Mouse (Mus musculus) limb, embryonic 11.5 days (tissue): ENCODE data around the gene Nek8. TPM values are rescaled to one million over a fixed set of nuclear protein-coding genes. Genes with fewer than 3 reads are reported as not detected.

Experiments
- ATAC-seq: fragments of 200-750 bp; cut with Nextera tagmentation; 2 replicates; pipeline ENCODE4 v1.8.0; 2017; ENCODE audit warnings: low read depth; ENCODE audit not compliant: insufficient number of reproducible peaks, low FRiP score, low TSS enrichment
- DNase-seq: peaks from one replicate; pipeline ENCODE4 v3.0.0-alpha.2; 2015; ENCODE audit warnings: low spot score
- H3K27ac ChIP-seq: fragments of 300-500 bp; sonication (generic); replicated peaks from 2 replicates; pipeline ENCODE4 v1.5.1; 2014; ENCODE audit warnings: low read depth, mild to moderate bottlenecking, low read length
- H3K27me3 ChIP-seq: fragments of 300-500 bp; sonication (generic); 2 replicates; pipeline ENCODE4 v1.6.1; 2014; ENCODE audit warnings: mild to moderate bottlenecking, low read length, mixed read lengths; ENCODE audit not compliant: control insufficient read depth, insufficient read depth
- H3K36me3 ChIP-seq: fragments of 300-500 bp; sonication (generic); 2 replicates; pipeline ENCODE4 v1.6.1; 2014; ENCODE audit warnings: mild to moderate bottlenecking, low read length, moderate library complexity, mixed read lengths; ENCODE audit not compliant: control insufficient read depth, insufficient read depth
- H3K4me1 ChIP-seq: fragments of 300-500 bp; sonication (generic); 2 replicates; pipeline ENCODE4 v1.6.1; 2014; ENCODE audit warnings: low read length, mixed read lengths; ENCODE audit not compliant: control insufficient read depth, insufficient read depth
- H3K4me2 ChIP-seq: fragments of 300-500 bp; sonication (generic); 2 replicates; pipeline ENCODE4 v1.6.1; 2014; ENCODE audit warnings: low read depth, mild to moderate bottlenecking, moderate library complexity; ENCODE audit not compliant: severe bottlenecking
- H3K4me3 ChIP-seq: fragments of 300-500 bp; sonication (generic); 2 replicates; pipeline ENCODE4 v1.5.1; 2014; ENCODE audit warnings: low read depth, low read length
- H3K9ac ChIP-seq: fragments of 300-500 bp; sonication (generic); 2 replicates; pipeline ENCODE4 v1.6.1; 2014; ENCODE audit warnings: mild to moderate bottlenecking, low read length
- H3K9me3 ChIP-seq: fragments of 300-500 bp; sonication (generic); 2 replicates; pipeline ENCODE4 v1.6.1; 2016; ENCODE audit warnings: low read length; ENCODE audit not compliant: control insufficient read depth
- WGBS: fragments of 180-500 bp; shearing (Covaris S2); extraction: QIAGEN DNeasy Blood & Tissue Kit; methylation state at CpG from one replicate; pipeline ENCODE4 v1.1.7; 2014; 5-methylcytosine and 5-hydroxymethylcytosine counted together
- polyA plus RNA-seq: library from polyadenylated mRNA; unstranded; fragments of >200 nt; fragmentation: Nextera tagmentation; extraction: Ambion mirVana; gene quantifications from 2 replicates; pipeline ENCODE4 v1.2.1, GENCODE M21; 2014

Nek8 gene
- polyA plus RNA-seq, 1 experiment from 2014 or later: 15.0 TPM

GRCm38 (mm10) chr11:78152299-78153231 lies 23.9 kb downstream of the Nek8 start:
- Histone ChIP-seq H3K9me3 (no peaks in the 10 kb centered on the region), H3K9ac (no peak overlapping the region), H3K4me1 (no peaks in the 10 kb centered on the region), H3K4me2 (no peak overlapping the region), H3K4me3 (no peak overlapping the region), H3K36me3 (peaks cover 24% of the 10 kb centered on the region; the same call in 1 of the 2 replicates), H3K27ac (no peak overlapping the region), H3K27me3 (no peaks in the 10 kb centered on the region)
- ATAC-seq (no peak), DNase-seq (no peak)
- 61% methylated on average over 9 of the region's 9 CpGs for WGBS

- Histone ChIP-seq H3K27ac (no peak overlapping the region), H3K4me1 (no peaks in the 10 kb centered on the region), H3K4me3 (no peak overlapping the region), H3K4me2 (no peak overlapping the region), H3K27me3 (no peaks in the 10 kb centered on the region), H3K36me3 (peaks cover 25% of the 10 kb centered on the region; the same call in 1 of the 2 replicates), H3K9me3 (no peaks in the 10 kb centered on the region), H3K9ac (no peak overlapping the region)
- ATAC-seq: no peak
- 40% methylated on average over 1 of the region's 1 CpGs for WGBS
- DNase-seq: peak; percentile 54
These were observed 25.3 kb downstream of the Nek8 start for GRCm38 (mm10) chr11:78151161-78151560.

- ATAC-seq: no peak
- no peak overlapping the region for H3K9ac ChIP-seq
- no peak overlapping the region for H3K4me3 ChIP-seq
- no peak overlapping the region for H3K27ac ChIP-seq
- DNase-seq: no peak
- 92% methylated on average over 6 of the region's 6 CpGs for WGBS
- H3K4me1 ChIP-seq: no peaks in the 10 kb centered on the region
- H3K27me3 ChIP-seq: no peaks in the 10 kb centered on the region
- H3K9me3 ChIP-seq: no peaks in the 10 kb centered on the region
- H3K4me2 ChIP-seq: no peak overlapping the region
- H3K36me3 ChIP-seq: peaks cover 15% of the 10 kb centered on the region; the same call in 1 of the 2 replicates
These were observed 29.6 kb downstream of the Nek8 start for GRCm38 (mm10) chr11:78146707-78147543.

GRCm38 (mm10) chr11:78146168-78146567 lies 30.3 kb downstream of the Nek8 start:
- no peak overlapping the region for H3K4me3 ChIP-seq
- no peaks in the 10 kb centered on the region for H3K9me3 ChIP-seq
- no peak for DNase-seq
- no peaks in the 10 kb centered on the region for H3K27me3 ChIP-seq
- no peak overlapping the region for H3K9ac ChIP-seq
- no peak overlapping the region for H3K4me2 ChIP-seq
- ATAC-seq: no peak
- no peaks in the 10 kb centered on the region for H3K4me1 ChIP-seq
- 87% methylated on average over 5 of the region's 5 CpGs for WGBS
- H3K27ac ChIP-seq: no peak overlapping the region
- H3K36me3 ChIP-seq: peaks cover 15% of the 10 kb centered on the region; the same call in 1 of the 2 replicates

- H3K36me3 ChIP-seq: peaks cover 4% of the 10 kb centered on the region; the same call in 1 of the 2 replicates
- ATAC-seq: no peak
- WGBS: 95% methylated on average over 2 of the region's 2 CpGs
- no peak overlapping the region for H3K9ac ChIP-seq
- H3K27ac ChIP-seq: no peak overlapping the region
- no peak overlapping the region for H3K4me3 ChIP-seq
- no peak overlapping the region for H3K4me2 ChIP-seq
- H3K9me3 ChIP-seq: no peaks in the 10 kb centered on the region
- no peak for DNase-seq
- H3K4me1 ChIP-seq: no peaks in the 10 kb centered on the region
- no peaks in the 10 kb centered on the region for H3K27me3 ChIP-seq
These were observed 33.0 kb downstream of the Nek8 start for GRCm38 (mm10) chr11:78143520-78143919.

GRCm38 (mm10) chr11:78140665-78141064 lies 35.8 kb downstream of the Nek8 start:
- peaks cover 2% of the 10 kb centered on the region; the same call in 1 of the 2 replicates for H3K36me3 ChIP-seq
- no peak for ATAC-seq
- H3K9me3 ChIP-seq: no peaks in the 10 kb centered on the region
- no peak overlapping the region for H3K9ac ChIP-seq
- no peak for DNase-seq
- no peaks in the 10 kb centered on the region for H3K4me1 ChIP-seq
- 85% methylated on average over 5 of the region's 5 CpGs for WGBS
- H3K4me2 ChIP-seq: no peak overlapping the region
- H3K4me3 ChIP-seq: no peak overlapping the region
- no peak overlapping the region for H3K27ac ChIP-seq
- no peaks in the 10 kb centered on the region for H3K27me3 ChIP-seq

GRCm38 (mm10) chr11:78138023-78138422 lies 38.5 kb downstream of the Nek8 start:
- Histone ChIP-seq H3K9me3 (no peaks in the 10 kb centered on the region), H3K4me3 (no peak overlapping the region), H3K27ac (no peak overlapping the region), H3K27me3 (no peaks in the 10 kb centered on the region), H3K9ac (no peak overlapping the region), H3K4me1 (no peaks in the 10 kb centered on the region), H3K4me2 (no peak overlapping the region), H3K36me3 (peaks cover under 1% of the 10 kb centered on the region; the same call in 1 of the 2 replicates)
- no peak for DNase-seq
- 92% methylated on average over 3 of the region's 3 CpGs for WGBS
- ATAC-seq: no peak

- H3K9ac ChIP-seq: no peak overlapping the region
- H3K36me3 ChIP-seq: peaks cover 2% of the 10 kb centered on the region; the same call in 1 of the 2 replicates
- H3K4me1 ChIP-seq: no peaks in the 10 kb centered on the region
- no peaks in the 10 kb centered on the region for H3K27me3 ChIP-seq
- WGBS: 88% methylated on average over 4 of the region's 4 CpGs
- no peak overlapping the region for H3K4me2 ChIP-seq
- no peak for ATAC-seq
- DNase-seq: no peak
- H3K27ac ChIP-seq: no peak overlapping the region
- H3K9me3 ChIP-seq: no peaks in the 10 kb centered on the region
- no peak overlapping the region for H3K4me3 ChIP-seq
These were observed 38.9 kb downstream of the Nek8 start for GRCm38 (mm10) chr11:78137584-78137983.
